Mouse (Mus musculus): Measurements from ENCODE around the gene Impdh2. TPM values are rescaled to one million over a fixed set of nuclear protein-coding genes. Genes with fewer than 3 reads are reported as not detected.
A peak's percentile ranks its signal among the peaks of the same experiment; 100 is the strongest.

Gene Impdh2
- polyA plus RNA-seq, 1 experiment from 2014 or later = 147 TPM

DNA sequence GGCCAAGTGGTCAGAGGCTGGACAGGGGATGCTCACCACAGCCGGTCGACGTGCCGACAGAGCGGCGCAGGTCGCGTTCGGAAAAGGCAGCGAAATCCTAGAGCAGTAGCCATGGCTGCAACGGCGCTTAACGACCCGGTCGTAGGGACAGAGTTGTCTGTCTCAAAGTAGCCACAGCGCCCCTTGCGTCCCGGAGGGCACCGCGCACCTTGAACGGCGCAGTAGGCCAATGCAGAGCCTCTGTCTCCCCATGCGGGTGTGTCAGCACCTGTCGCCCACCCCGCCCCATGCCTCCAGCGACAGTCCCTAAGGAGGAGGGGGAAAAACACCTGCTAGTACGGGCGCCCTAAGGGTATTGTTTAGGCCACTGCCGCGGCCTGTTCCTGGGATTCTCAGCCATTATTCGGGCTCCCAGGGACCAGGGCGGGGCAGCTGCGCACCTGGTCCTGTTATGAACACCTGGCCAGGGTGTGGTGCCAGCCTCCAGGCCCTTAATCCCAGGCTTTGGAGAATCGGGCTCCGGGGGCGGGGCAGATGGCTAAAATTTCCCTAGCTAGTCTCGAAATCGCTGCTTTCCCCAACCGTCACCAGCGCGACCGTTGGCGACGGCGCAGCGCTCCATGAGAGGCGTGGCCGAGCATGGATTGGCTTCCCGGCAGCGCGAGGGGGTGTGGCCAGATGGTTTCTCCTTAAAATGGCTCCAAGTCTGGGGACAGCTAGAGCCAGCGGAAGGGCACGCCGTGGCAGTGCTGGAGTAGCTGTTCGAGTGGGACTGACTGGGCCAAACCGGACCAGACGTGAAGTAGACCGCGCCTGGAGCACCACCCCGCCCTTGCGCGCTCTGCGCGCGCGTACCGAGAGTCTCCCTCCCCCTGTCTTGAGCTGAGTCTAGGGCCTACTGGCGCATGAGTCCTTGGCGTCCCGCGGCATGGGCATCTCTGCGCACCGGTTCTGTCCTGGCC, 7.0 kb downstream of the Impdh2 start, which contains the start of gene Ndufaf3:
Gene Ndufaf3 (minus strand): TSS at position 620 of the 962 bp plus-strand sequence.
- peak within 1 kb of the TSS; percentile 85 for H3K4me2 ChIP-seq (ENCODE audit: low read depth, low read length)
- H3K36me3 ChIP-seq (ENCODE audit: control insufficient read depth, insufficient read depth, low read length) = 0 out of 2 replicates have a peak, but pooled peaks cover 13% of the 10 kb centered on the region
- peak; percentile 84 for ATAC-seq (ENCODE audit: insufficient read depth, low FRiP score)
- no peaks in the 10 kb centered on the region for H3K27me3 ChIP-seq (ENCODE audit: control insufficient read depth, insufficient read depth, low read length)
- peak within 1 kb of the TSS; percentile 87 for H3K9ac ChIP-seq (ENCODE audit: low read length)
- WGBS = under 1% methylated on average over 73 of the region's 73 CpGs
- peaks cover 25% of the 10 kb centered on the region for H3K4me1 ChIP-seq (ENCODE audit: control insufficient read depth, insufficient read depth, low read length)
- H3K4me3 ChIP-seq (replicated peaks; ENCODE audit: low read length) = peak within 1 kb of the TSS; percentile 84
- peak within 1 kb of the TSS; percentile 93 for H3K27ac ChIP-seq (ENCODE audit: low read length)
- no peaks in the 10 kb centered on the region for H3K9me3 ChIP-seq (replicated peaks; ENCODE audit: control insufficient read depth, low read length)

DNA sequence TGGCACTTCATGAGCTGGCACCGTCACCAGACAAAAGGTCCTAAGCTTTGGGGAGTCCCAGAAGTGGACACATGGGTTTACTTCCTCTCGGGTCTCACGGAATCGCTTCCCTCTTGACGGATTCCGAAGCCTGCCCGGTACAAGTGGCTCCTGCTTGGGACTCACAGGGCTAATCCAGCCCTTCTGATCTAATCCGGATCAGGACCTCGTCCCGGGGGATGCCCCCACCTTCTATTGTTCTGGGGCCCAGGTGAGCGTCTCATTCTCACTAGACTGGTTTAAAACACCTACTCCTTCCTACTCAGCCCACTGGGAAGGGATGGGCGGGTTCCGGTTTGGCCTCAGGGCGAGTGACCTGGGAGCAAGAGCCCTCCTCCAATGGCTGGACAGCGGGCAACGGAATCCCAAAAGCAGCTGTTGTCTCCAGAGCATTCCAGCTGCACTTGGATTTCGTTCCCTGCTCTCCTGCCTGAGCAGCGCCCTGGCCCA, 7.9 kb downstream of the Impdh2 start:
- 11% methylated on average over 18 of the region's 18 CpGs for WGBS
- H3K9me3 ChIP-seq (replicated peaks; ENCODE audit: control insufficient read depth, low read length) = no peaks in the 10 kb centered on the region
- peaks cover 25% of the 10 kb centered on the region for H3K4me1 ChIP-seq (ENCODE audit: control insufficient read depth, insufficient read depth, low read length)
- H3K36me3 ChIP-seq (ENCODE audit: control insufficient read depth, insufficient read depth, low read length) = peaks cover 18% of the 10 kb centered on the region
- H3K4me3 ChIP-seq (replicated peaks; ENCODE audit: low read length) = peak overlapping the region; percentile 84
- H3K27ac ChIP-seq (ENCODE audit: low read length) = peak overlapping the region; percentile 93
- ATAC-seq (ENCODE audit: insufficient read depth, low FRiP score) = no peak
- peak overlapping the region; percentile 85 for H3K4me2 ChIP-seq (ENCODE audit: low read depth, low read length)
- H3K27me3 ChIP-seq (ENCODE audit: control insufficient read depth, insufficient read depth, low read length) = no peaks in the 10 kb centered on the region
- peak overlapping the region; percentile 87 for H3K9ac ChIP-seq (ENCODE audit: low read length)

DNA sequence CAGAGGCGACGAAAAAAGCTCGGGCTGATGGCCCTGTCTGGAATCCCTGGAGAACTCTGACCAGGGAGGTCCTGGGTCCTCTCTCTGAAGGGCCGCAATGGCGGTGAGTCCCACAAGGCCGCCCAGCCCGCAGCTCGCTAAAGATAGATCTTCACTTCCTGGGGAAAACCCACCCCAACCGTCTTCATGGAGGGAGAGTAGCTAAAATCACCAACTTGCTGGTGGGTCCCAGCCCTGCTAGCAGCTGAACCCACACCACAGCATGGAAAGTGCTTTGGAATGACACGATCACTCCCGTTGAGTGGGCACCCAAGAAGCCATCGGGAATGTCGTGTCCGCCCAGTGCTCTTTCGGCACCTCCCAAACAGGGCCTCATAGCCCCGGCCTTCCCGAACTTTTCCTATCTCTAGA, 8.4 kb downstream of the Impdh2 start:
- H3K4me3 ChIP-seq (replicated peaks; ENCODE audit: low read length) = peak overlapping the region; percentile 84; the same call in 1 of the 2 replicates
- no peak for ATAC-seq (ENCODE audit: insufficient read depth, low FRiP score)
- 71% methylated on average over 17 of the region's 17 CpGs for WGBS
- H3K36me3 ChIP-seq (ENCODE audit: control insufficient read depth, insufficient read depth, low read length) = peaks cover 20% of the 10 kb centered on the region
- H3K27me3 ChIP-seq (ENCODE audit: control insufficient read depth, insufficient read depth, low read length) = no peaks in the 10 kb centered on the region
- no peaks in the 10 kb centered on the region for H3K9me3 ChIP-seq (replicated peaks; ENCODE audit: control insufficient read depth, low read length)
- H3K27ac ChIP-seq (ENCODE audit: low read length) = no peak overlapping the region
- peaks cover 25% of the 10 kb centered on the region for H3K4me1 ChIP-seq (ENCODE audit: control insufficient read depth, insufficient read depth, low read length)
- peak overlapping the region; percentile 85 for H3K4me2 ChIP-seq (ENCODE audit: low read depth, low read length)
- H3K9ac ChIP-seq (ENCODE audit: low read length) = peak overlapping the region; percentile 87; the same call in 1 of the 2 replicates

DNA sequence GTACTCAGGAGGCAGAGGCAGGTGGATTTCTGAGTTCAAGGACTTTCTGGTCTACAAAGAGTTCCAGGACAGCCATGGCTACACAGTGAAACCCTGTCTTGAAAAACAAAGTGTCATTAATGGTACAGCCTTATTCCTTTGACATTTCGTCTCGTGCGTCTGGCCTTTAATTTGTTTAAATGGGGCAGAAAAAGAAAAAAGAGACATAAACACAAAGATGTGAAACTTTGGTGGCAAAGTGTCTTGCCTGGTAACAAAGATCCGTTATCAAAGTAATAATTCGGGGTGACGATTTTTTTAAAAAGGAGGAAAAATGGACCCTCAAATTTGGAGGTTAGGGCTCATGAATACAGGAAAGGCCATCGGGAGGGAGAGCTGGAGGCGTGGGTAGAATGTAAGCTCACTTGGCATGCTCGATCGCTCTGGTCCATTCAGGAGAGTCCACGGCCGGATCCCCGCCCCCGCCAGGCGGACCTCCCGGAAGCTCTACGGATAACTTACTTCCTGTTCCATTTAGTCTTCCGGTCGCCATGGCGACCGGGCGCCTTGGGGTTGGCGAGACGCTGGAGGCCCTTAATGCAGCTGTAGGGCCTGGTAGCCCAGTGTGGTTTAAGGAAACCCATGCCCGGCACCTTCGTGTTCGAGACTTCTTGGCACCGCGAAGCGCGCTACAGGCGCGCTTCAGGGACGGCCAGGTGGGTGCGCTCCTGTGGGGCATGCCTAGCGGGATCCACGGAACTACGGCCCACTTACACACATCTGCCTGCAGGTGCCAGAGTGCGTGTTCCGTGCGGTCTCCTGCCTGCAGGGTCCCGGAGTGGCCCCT, 9.5 kb downstream of the Impdh2 start, which contains the start of gene Dalrd3:
Gene Dalrd3 (plus strand): TSS at position 506 of the 826 bp plus-strand sequence.
- WGBS = 5% methylated on average over 42 of the region's 42 CpGs
- peak within 1 kb of the TSS; percentile 75 for H3K4me3 ChIP-seq (replicated peaks; ENCODE audit: low read length)

DNA sequence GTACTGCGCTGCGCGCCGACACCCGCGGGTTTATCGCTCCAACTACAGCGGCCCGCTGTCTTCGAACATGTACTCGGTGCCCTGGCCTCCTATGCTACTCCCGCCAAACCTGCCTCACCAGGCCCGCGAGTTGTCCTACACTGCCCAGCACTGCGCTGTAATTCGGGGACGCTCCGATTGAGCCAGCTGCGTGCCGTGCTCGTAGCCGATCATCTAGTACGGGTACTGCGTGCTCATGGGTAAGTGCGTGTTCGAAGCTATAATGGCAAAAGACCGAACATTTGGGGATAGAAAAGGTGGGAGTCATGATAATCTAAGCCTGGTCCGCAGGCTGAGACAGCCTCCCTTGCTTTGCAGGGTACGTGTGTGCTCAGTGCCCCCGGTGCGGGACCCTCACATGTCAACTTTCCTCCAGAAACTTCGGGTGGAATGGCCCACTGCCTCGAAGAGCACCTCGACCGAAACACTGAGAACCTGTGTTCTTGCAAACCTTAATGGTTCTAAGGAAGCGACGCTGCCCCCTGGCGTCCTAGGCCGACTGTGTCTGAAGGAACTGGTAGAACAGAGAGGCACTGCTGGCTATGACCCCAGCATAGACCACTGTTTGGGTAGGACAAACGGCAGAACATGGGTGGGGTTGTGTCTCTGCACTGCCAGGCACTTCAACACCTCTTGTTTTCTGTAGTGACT, 10.3 kb downstream of the Impdh2 start:
- peak; percentile 0; the same call in 1 of the 2 replicates for ATAC-seq (ENCODE audit: insufficient read depth, low FRiP score)
- Histone ChIP-seq H3K36me3 (ENCODE audit: control insufficient read depth, insufficient read depth, low read length) (peaks cover 15% of the 10 kb centered on the region), H3K4me3 (replicated peaks; ENCODE audit: low read length) (peak overlapping the region; percentile 75), H3K9ac (ENCODE audit: low read length) (peak overlapping the region; percentile 77), H3K27me3 (ENCODE audit: control insufficient read depth, insufficient read depth, low read length) (no peaks in the 10 kb centered on the region), H3K4me2 (ENCODE audit: low read depth, low read length) (peak overlapping the region; percentile 96), H3K4me1 (ENCODE audit: control insufficient read depth, insufficient read depth, low read length) (peaks cover 27% of the 10 kb centered on the region), H3K9me3 (replicated peaks; ENCODE audit: control insufficient read depth, low read length) (no peaks in the 10 kb centered on the region), H3K27ac (ENCODE audit: low read length) (peak overlapping the region; percentile 59)
- 1% methylated on average over 40 of the region's 40 CpGs for WGBS

More for the DNA sequence above, 9.5 kb downstream of the Impdh2 start, which contains the start of gene Dalrd3:
- ATAC-seq (ENCODE audit: insufficient read depth, low FRiP score) = peak; percentile 59
- Histone ChIP-seq H3K27ac (ENCODE audit: low read length) (peak within 1 kb of the TSS; percentile 59), H3K9me3 (replicated peaks; ENCODE audit: control insufficient read depth, low read length) (no peaks in the 10 kb centered on the region), H3K27me3 (ENCODE audit: control insufficient read depth, insufficient read depth, low read length) (no peaks in the 10 kb centered on the region), H3K4me1 (ENCODE audit: control insufficient read depth, insufficient read depth, low read length) (peaks cover 27% of the 10 kb centered on the region), H3K4me2 (ENCODE audit: low read depth, low read length) (peak within 1 kb of the TSS; percentile 96), H3K9ac (ENCODE audit: low read length) (peak within 1 kb of the TSS; percentile 77), H3K36me3 (ENCODE audit: control insufficient read depth, insufficient read depth, low read length) (peaks cover 15% of the 10 kb centered on the region)

DNA sequence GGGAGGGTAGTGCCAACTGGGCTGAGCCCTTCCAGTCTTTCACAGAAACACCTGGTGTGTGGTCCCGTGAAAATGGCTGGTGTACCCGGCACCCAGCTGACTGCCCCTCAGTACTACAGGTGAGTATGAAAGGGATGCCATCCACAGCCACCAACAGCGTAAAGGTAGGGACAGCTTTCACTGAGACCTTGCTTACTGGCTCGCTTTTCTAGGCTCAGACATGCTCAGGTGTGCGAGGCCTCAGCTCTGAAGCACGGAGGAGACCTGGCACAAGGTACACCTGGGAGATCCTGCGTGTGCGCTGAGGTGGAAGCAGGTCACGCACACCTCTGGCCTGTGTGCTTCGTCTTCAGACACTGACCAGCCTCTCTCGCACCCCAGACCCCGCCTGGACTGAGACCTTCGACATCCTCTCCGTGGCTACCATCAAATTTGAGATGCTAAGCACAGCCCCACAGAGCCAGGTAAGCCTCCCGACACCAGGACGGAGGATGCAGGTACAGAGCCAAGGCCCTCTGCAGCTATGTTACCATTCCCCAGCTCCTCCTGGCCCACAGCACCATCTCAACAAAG, 11.4 kb downstream of the Impdh2 start:
- ATAC-seq (ENCODE audit: insufficient read depth, low FRiP score) = no peak
- peaks cover 25% of the 10 kb centered on the region for H3K4me1 ChIP-seq (ENCODE audit: control insufficient read depth, insufficient read depth, low read length)
- H3K9ac ChIP-seq (ENCODE audit: low read length) = no peak overlapping the region
- H3K27me3 ChIP-seq (ENCODE audit: control insufficient read depth, insufficient read depth, low read length) = no peaks in the 10 kb centered on the region
- WGBS = 93% methylated on average over 16 of the region's 16 CpGs
- H3K4me3 ChIP-seq (replicated peaks; ENCODE audit: low read length) = no peak overlapping the region
- no peak overlapping the region for H3K4me2 ChIP-seq (ENCODE audit: low read depth, low read length)
- no peaks in the 10 kb centered on the region for H3K9me3 ChIP-seq (replicated peaks; ENCODE audit: control insufficient read depth, low read length)
- peaks cover 15% of the 10 kb centered on the region for H3K36me3 ChIP-seq (ENCODE audit: control insufficient read depth, insufficient read depth, low read length)
- H3K27ac ChIP-seq (ENCODE audit: low read length) = no peak overlapping the region

DNA sequence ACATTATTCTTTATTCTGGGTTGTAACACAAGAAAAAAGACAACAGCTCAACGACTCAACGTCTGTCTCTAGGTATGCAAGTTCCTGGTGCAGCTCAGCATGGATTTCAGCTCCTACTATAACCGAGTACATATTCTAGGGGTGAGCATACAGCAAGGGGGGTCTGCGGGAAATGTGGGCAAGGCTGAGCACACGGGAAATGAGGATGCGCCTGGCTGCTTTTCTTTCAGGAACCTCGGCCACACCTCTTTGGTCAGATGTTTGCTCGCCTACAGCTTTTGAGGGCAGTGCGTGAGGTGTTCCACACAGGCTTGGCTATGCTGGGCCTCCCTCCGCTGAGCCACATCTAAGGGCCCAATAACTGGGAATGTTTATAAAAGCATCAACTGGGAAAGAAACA, 12.2 kb downstream of the Impdh2 start:
- ATAC-seq (ENCODE audit: insufficient read depth, low FRiP score) = no peak
- WGBS = 74% methylated on average over 10 of the region's 10 CpGs
- H3K36me3 ChIP-seq (ENCODE audit: control insufficient read depth, insufficient read depth, low read length) = peaks cover 15% of the 10 kb centered on the region
- H3K4me3 ChIP-seq (replicated peaks; ENCODE audit: low read length) = no peak overlapping the region
- H3K4me1 ChIP-seq (ENCODE audit: control insufficient read depth, insufficient read depth, low read length) = peaks cover 33% of the 10 kb centered on the region
- H3K9me3 ChIP-seq (replicated peaks; ENCODE audit: control insufficient read depth, low read length) = no peaks in the 10 kb centered on the region
- H3K9ac ChIP-seq (ENCODE audit: low read length) = no peak overlapping the region
- H3K27ac ChIP-seq (ENCODE audit: low read length) = no peak overlapping the region
- no peak overlapping the region for H3K4me2 ChIP-seq (ENCODE audit: low read depth, low read length)
- no peaks in the 10 kb centered on the region for H3K27me3 ChIP-seq (ENCODE audit: control insufficient read depth, insufficient read depth, low read length)
